Mouse (Mus musculus) v-Abl transformed pro-B cells (cell line): ENCODE measurements at regions not wholly inside any gene's neighbourhood (a gene's known extent, or its start where the extent isn't known, plus 50 kb on each side); places are given as distances from the start of the nearest gene placed in this dataset.

ENCODE experiments used
- in situ Hi-C, 2 experiments: fragments of 400-800 bp; cut with MboI; formaldehyde crosslinking; loops; one replicate each; pipeline ENCODE4 v1.15.1; 2025; ENCODE audit not compliant: unreplicated experiment in 2 of 2

DNA sequence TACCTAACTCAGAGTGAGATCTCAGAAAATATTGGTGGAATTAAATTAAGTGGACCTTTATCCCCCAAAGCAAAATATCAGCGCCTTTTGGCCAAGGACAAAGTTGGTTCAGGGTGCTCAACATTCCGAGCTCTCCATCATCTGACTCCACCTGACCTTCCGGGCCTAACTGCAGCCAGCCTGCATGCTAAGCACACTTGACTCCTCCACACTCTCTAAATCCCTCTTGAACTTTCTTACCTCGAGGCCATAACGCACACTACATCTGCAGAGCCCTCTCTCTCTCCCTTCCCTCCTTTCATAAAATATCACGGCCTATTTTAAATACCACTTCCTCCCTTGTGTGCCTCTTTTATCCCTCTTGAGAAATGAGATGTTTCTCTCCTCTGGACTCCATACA, 356.1 kb upstream of the Zfp462 start:
- in situ Hi-C loops = no loop called here

DNA sequence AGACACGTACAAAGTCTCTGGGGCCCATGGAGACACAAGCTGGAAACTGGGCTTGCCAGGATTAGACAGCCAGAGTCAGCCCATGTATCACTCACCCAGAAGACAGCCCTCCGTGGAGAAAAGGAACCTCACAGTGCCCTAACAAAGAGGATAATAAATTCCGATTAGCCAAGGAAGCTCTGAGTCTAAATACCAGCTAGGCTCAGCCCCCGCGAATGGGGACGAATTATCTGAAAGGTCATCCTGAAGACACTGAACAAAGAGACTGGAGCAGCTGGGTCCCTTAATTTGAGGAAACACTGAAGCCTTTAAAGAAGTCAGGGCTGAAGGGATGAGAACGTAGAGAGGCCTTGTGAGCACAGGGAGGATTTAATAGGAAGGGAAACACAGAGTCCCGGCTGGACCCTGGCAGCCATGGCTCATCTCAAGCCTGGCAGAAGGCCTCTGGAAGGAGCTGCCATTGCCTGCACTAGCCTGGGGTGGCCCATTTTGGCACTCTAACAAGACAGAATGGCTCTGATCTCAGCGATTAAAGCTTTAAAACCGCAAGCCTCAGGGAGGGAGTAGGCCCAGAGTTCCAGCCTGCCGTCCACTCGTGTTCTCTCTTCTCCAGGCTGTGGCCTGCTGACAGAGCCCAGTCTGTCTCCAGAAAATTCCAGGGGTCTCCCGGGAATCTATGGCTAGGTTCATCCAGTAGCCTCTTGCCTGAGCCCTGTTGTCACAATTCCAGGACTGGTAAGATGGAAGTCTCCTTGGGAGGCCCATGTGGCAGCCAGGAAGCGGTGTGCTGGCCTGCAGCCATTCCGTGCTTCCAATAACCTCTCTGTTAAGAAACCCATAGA, 343.0 kb upstream of the Zfp462 start:
- in situ Hi-C loops = no loop called here

DNA sequence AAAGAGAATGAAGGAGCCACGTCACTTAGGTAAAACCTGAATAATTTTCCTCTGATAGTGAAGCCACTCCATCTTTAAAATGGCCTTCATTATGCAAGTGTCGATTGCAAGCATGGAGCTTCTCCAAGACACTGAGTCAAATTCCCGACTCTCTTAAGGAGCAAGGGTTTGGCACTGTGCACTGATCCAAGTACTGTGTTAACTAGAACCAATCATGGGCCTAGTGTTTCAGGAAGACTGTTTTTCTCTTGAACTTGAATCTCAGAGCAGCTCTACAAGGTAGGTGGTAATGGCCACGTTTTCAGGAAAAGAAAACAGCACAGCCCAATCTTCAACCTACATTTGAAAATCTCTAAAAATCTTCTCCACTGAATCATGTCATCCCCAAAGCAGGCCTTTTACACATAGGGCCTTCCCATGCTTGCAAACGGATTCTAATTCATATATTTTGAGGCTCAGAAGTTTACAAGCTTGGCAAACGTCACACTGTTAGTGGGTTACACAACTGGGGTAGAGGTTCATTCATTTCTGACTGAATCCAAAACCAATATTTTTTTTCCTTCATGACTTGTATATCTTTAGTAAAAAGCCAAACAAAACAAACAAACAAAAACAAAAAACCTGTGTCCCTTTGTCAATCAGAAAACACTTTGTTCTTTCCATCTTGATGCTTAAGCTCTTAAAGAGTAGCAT, 342.2 kb upstream of the Zfp462 start:
- in situ Hi-C loops = no loop called here

DNA sequence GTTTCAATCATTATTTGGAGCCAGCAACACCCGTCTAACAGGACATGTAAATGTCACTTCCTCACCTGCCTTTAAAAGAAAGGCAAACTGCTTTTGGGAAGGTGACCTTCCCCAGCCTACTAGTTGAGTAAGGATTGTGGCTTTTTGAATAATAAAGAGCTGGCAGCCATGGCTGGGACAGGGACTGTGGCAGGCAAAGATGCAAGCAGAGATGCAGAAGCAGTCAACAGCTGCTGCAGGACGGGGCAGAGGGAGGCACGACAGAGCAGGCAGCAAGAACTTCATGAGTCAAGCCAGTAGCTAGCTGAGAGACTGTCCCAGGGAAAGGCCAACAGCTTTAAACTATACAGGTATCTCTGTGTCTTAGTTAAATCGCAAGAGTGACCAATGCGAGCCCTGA, 334.7 kb upstream of the Zfp462 start:
- in situ Hi-C loops = no loop called here

DNA sequence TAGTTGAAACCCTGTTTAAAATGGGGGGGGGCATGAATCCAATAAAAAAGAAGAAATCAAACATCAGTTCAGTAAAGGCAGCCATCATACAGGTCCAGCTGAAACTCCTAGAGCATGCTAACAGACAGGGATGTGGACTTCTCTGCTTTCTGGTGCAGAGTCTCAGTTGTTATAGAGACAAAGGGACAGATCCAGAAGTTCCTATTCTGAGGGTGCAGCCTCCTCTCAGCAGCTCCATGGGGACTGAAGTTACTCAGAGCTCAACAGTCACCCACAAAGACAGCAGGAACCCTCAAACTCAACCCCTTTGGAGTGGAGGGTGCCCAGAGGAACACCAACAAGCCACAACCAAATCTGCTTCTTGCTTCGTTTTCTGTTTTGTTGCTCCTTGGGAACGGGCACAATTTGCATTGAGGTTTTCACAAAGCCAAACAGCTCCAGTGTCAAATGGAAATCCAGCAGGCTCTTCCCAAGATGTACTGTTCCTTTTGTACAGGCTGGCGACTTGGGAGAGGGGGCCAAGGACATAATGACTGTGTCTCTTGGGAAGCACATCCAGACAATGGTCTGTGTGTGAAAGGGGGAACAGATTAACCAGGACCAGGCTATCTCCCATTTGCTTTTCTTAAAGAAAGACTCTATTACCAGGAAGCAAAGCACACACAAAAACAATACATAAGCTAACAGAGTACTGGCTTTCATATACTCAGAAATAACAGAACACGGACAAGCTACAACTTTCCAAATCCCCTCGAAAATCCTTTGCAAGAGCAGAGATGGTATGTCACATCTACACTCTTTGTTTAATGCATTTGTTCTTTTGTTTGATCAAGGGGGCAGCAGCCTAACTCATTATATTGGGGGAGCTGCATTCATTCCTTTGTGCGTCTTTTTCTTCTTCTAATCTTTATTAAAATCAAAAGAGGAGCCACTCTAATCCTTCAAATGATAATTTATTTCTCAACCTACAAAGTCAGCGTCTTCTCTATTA, 332.6 kb upstream of the Zfp462 start:
- in situ Hi-C loops = no loop called here

DNA sequence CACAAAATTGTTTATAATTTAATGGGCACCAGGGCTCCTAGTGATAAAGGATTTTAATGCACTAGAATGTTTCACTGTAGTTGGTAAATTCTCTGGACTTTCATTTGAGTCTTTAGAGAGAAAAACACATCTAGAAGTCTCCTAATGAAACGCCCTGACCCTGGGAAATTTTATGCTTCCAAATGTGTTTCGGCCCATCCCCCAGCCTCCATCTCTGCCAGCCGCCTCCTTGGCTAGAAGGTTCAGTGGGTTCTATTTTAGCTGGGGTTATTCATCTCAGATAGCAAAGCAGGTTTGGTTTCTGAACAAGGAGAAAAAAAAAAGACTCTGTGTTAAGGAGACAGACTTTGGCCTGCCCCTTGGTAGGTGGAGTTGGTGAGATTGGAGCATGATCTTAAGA, 331.8 kb upstream of the Zfp462 start:
- in situ Hi-C loops = no loop called here

DNA sequence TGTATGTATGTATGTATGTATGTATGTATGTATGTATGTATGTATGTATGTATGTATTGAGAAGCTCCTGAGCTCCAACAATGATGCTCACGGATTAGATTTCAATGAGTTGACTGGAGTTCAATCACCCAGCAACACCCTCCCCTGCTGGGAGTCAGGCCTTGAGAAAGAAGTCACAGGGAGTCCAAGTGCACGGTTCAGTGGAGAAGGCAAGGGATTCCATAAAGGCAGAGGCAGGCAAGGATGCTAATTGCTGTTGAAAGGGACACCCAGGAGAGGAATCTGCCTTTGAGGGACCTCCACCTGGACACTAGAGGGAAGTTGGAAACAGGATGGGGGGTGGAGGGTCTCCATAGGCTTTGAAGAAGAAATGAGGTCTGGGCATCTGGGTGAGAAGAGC, 331.2 kb upstream of the Zfp462 start:
- in situ Hi-C loops = no loop called here

DNA sequence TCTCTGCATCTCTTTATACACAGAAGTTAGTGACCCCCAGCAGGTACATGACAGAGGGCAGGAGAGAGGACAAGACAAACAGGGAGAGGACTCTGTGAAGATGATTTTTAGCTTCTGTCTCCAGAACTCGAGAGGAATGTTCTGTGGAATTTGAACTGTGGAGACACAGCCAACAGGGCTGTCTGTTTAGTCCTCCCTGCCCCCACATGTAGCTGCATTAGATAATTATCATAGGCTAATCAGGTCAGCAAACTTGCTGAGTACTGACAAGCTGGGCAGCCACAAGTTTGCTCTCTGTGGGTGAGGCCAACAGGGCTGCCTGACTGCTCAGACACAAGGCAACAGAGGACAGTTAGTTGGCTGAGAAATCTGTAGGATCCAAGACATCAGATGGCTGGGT, 329.0 kb upstream of the Zfp462 start:
- in situ Hi-C loops = no loop called here

DNA sequence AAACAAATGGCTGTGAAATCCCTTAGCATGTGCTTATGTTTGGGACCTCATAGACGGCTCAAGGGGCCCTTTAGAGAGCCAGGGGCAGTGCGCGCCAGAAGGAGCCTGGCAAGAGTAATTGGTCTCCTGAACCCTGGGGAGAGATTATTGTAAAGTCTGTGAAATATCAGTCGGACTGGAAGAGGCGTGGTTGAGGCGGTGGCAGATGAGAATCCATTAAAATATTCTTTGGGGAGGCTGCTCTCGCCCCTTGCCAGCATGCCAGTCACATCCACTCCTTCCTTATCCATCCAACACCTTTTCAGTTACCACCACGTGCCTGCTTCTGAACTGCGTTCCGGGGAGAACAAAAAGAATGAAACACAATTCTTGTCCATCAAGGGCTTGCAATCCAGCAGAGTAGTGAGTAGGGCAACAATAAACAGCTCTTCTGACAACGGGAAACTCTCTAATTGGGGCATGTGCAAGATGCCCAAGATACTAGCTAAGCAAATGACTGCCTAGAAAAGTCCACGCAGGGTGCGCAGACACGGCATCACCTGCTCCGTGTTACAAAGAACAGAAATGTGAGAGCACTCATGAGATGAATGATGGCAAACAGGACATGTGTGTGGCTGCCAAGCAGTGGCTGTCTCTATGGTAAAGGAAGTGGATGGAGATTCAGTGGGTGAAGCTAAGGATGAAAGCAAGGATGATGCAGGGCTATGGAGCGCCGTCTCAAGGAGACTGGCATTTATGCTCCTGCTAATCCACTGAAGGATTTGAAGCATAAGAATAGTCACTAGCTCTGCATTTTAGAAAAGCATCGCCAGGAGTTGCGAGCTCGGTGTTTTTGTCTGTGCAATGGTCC, 320.6 kb upstream of the Zfp462 start:
- in situ Hi-C loops = no loop called here

DNA sequence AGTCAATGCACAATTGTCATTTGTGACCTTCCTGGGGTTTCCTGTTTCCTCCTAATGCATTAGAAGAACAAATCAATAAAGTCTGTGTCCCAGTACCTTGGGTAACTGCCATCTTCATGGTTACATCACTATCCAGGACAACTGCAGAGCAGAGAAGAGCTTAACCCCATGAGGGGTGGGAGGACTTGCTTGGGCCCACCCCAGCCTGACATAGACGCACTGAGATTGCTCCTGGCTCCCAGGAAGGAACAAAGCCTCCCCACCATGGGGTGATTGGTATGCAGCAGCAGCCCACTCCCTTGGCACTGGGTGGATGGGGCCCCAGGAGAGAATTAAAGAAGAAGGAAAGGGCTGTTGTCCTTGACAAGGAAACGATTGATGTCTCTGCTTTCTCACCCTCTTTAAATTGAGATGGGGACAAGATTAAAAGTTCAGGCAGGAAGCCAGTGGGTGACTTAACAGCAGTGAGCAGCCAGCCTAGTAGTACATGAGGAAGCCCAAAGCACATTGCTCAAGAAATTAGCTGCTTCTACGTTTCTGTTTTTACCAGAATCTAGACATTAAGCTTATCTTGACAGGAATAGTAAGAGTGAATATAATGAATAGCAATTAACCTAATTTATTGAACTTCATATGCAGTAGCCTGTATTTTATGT, 307.7 kb upstream of the Zfp462 start:
- in situ Hi-C loops = no loop called here

DNA sequence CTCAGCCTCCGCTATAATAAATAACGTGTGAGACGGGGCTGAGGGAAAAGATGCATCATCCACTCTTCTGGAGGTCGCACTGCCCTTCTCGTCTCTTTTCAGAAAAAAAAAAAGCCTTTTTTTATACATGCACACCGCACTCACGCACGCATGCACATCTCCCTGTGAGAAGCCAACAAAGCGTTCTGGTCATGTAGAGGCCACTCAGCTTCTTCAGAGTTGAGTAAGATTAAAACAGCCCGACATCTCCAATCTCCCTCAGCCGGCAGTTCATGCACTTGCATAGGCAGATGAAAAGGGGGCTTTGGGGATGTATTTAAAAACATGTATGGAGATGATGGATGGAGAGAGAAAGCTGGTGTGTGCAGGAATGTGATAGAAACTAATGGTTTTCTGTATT, 298.8 kb upstream of the Zfp462 start:
- in situ Hi-C loops = no loop called here

DNA sequence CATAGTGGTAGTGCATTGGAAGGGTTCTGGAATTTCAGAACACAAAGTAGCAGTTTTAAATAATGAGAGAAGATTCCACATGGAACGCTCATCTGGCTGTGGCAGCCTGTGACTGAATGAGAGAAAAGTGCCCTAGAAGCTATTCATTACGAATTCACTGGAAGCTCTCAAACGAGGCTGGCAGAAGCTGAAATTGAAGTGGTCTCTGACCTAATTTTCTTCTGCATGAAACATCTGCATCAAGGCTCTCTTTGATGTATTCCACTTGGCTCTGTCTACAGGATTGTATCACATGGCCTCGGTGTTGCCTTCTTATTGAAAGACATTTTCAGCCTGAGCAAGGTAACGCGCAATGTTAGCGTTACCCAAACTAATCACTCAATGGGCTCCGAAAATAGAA, 298.4 kb upstream of the Zfp462 start:
- in situ Hi-C loops = no loop called here

DNA sequence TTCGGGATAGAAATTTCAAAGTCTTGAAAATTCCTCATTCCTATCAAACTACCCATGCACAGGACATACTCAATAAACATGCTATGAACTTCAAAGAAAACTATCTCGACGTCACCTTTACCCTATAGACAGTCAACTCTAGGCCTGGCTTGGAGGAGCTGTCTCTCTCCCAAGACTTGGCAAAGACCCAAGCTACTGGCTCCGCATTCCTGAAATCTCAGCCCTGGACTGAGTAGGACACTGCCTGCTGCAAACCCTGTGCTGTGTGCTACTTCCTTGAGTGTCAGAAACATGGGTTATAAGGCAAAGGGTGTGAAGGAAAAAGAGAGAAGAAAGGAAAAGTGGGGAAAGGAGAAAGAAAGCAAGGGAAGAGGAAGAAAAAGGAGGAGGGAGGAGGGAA, 296.6 kb upstream of the Zfp462 start:
- in situ Hi-C loops = no loop called here

DNA sequence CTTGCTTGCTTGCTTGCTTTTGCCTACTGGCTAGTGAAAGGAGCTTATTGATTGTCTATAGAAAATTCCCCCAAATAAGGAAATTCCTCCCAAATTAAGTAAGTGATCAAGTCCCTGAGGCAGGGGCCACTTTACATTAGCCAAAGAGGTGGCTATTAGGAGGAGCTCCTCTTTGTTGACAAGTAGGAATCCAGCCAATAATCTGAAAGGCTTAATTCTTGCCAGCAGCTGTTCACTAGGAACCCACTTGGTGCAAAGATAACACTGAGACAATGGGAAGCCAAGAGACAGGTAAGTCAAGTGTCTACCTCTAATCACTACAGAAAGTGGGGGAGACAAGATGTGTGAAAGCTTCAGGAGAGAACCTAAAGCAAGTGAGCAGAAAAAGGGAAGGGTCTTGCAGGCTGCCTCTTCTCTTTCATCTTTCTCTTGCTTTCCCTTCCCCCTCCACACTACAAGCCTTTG, 293.2 kb upstream of the Zfp462 start:
- in situ Hi-C loops = no loop called here

DNA sequence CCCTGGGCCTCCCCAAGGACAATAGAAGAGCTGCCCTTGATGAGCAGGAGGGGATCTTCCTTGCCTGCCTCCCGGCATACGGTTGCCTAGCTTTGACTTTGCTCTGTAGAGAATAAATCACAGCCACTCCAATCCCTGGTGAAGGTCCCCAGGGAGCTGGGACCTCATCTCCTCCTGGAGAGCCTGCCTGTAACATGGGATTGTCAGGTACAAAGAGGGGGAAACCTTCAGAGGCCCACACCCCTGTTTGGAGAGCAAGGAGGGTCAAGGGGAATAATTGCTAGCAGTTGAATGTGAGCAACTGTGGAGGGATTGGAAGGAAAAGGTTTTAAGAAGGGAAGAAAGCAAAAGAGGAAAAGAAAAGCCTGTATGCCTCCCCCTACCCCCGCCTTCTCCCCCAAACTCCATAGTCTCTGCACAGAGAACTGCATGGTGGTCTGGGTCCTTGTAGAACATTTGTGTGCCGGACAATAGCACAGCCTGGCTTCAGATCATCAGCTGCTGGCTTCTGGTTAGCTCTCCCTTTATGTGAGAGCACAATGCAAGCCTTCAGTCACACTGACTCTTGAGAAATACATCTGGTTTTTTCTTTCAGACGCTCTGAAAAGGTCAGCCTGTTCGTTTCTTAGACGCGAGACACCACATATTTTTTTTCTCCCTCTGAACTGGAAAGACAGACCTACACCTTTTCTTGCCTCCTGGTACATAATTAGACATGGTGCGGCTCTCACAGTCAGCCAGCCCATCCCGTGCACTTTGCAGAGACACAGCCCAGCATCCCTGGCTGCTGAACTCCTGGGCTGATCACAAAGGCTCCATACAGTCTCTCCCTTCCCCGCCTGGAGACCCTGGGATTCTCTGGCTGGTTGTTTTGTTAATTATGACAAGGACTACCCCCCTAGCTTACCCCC, 292.5 kb upstream of the Zfp462 start:
- in situ Hi-C loops = no loop called here

DNA sequence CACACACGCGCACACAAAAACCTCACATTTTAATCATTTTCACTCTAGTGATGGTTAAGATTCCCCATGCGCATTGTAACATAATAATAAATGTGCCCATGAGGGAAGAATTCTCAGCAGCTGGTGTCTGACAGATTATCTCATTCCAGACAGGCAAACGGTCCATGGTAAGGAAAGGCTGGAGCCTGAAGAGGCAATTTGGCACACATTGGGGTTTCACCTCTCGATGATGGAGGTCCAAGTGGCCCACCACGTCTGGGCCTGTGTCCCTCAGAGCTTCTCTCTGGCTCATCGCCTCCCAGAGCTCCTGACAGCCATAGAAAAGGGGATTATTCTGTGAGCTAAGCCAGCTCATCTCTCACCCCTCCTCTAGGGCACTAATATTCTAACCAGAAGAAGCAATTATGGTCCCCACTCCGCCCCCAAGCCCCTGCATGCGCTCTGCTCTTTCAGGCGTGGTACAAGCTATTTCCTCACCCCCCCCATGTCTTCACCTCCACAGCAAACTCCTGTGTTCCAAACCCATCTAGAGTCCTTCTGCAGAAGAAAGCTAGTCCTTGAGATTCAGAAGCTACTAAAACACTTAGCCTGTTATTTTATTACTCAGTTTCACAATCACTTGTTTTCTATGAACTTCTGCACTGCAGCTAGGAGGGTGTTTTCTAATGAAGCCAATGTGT, 291.6 kb upstream of the Zfp462 start:
- in situ Hi-C loops = no loop called here
